Mouse (Mus musculus): Measurements from ENCODE around the gene Spdye4a.
"Not testable (repeated sequence)": the region's sequence is repeated elsewhere in the genome, so short reads cannot be mapped to it uniquely, and the experiment has no call there.

Gene Spdye4a

GRCm38 (mm10) chr5:143194747-143195146, 31.9 kb downstream of the Spdye4a start:
- H3K27me3 ChIP-seq (ENCODE audit: control insufficient read depth, insufficient read depth, low read length, poor library complexity, severe bottlenecking); DNase-seq (ENCODE audit: low read depth, low spot score); H3K36me3 ChIP-seq (ENCODE audit: control insufficient read depth, insufficient read depth, low read length, poor library complexity, severe bottlenecking): not testable (repeated sequence)

- H3K27me3 ChIP-seq (ENCODE audit: control insufficient read depth, insufficient read depth, low read length, poor library complexity, severe bottlenecking) = no peaks in the 10 kb centered on the region
- no peak for DNase-seq (ENCODE audit: low read depth, low spot score)
- no peaks in the 10 kb centered on the region for H3K36me3 ChIP-seq (ENCODE audit: control insufficient read depth, insufficient read depth, low read length, poor library complexity, severe bottlenecking)
These were observed 33.9 kb downstream of the Spdye4a start for GRCm38 (mm10) chr5:143192806-143193205.

- H3K27me3 ChIP-seq (ENCODE audit: control insufficient read depth, insufficient read depth, low read length, poor library complexity, severe bottlenecking); H3K36me3 ChIP-seq (ENCODE audit: control insufficient read depth, insufficient read depth, low read length, poor library complexity, severe bottlenecking); DNase-seq (ENCODE audit: low read depth, low spot score): not testable (repeated sequence)
These were observed 38.7 kb downstream of the Spdye4a start for GRCm38 (mm10) chr5:143188014-143188413.

GRCm38 (mm10) chr5:143180255-143181076, 46.2 kb downstream of the Spdye4a start, which contains the start of the genes Rbak and Spdye4b:
TSS of gene Rbak (minus strand) at chr5:143180775.
TSS of gene Spdye4b (plus strand) at chr5:143181017.
- peaks cover 7% of the 10 kb centered on the region for H3K36me3 ChIP-seq (ENCODE audit: control insufficient read depth, insufficient read depth, low read length, poor library complexity, severe bottlenecking)
- H3K27me3 ChIP-seq (ENCODE audit: control insufficient read depth, insufficient read depth, low read length, poor library complexity, severe bottlenecking) = no peaks in the 10 kb centered on the region
- DNase-seq (ENCODE audit: low read depth, low spot score) = peak; percentile 83

- DNase-seq (ENCODE audit: low read depth, low spot score) = peak; percentile 46
- H3K36me3 ChIP-seq (ENCODE audit: control insufficient read depth, insufficient read depth, low read length, poor library complexity, severe bottlenecking) = peaks cover 15% of the 10 kb centered on the region
These were observed 47.5 kb downstream of the Spdye4a start for GRCm38 (mm10) chr5:143179179-143179578.

GRCm38 (mm10) chr5:143177541-143178200, 49.0 kb downstream of the Spdye4a start:
- Histone ChIP-seq H3K36me3 (ENCODE audit: control insufficient read depth, insufficient read depth, low read length, poor library complexity, severe bottlenecking) (peaks cover 20% of the 10 kb centered on the region), H3K27me3 (ENCODE audit: control insufficient read depth, insufficient read depth, low read length, poor library complexity, severe bottlenecking) (no peaks in the 10 kb centered on the region)
- DNase-seq (ENCODE audit: low read depth, low spot score) = peak; percentile 29

More at GRCm38 (mm10) chr5:143179179-143179578, 47.5 kb downstream of the Spdye4a start:
- H3K27me3 ChIP-seq (ENCODE audit: control insufficient read depth, insufficient read depth, low read length, poor library complexity, severe bottlenecking) = no peaks in the 10 kb centered on the region

GRCm38 (mm10) chr5:143175970-143176369, 50.7 kb downstream of the Spdye4a start:
- H3K27me3 ChIP-seq (ENCODE audit: control insufficient read depth, insufficient read depth, low read length, poor library complexity, severe bottlenecking) = no peaks in the 10 kb centered on the region
- DNase-seq (ENCODE audit: low read depth, low spot score) = no peak

More at GRCm38 (mm10) chr5:143175970-143176369, 50.7 kb downstream of the Spdye4a start:
- H3K36me3 ChIP-seq (ENCODE audit: control insufficient read depth, insufficient read depth, low read length, poor library complexity, severe bottlenecking) = peaks cover 20% of the 10 kb centered on the region

Measured in splenic B cell, adult 2 months (primary cell).